Mouse (Mus musculus): Measurements from ENCODE around the gene Wnt3. TPM values are rescaled to one million over a fixed set of nuclear protein-coding genes. Genes with fewer than 3 reads are reported as not detected.

Wnt3 gene
- total and polyA plus RNA-seq, 3 experiments, result 0.04 TPM; not detected in 2

- Histone ChIP-seq H3K36me3 (replicated peaks in 1 of 2; ENCODE audit: control insufficient read depth in 1 of 2, insufficient read depth in 1 of 2, low read length in 1 of 2) (no peaks in the 10 kb centered on the region), H3K4me3 (replicated peaks in 1 of 3; ENCODE audit: low read depth in 2 of 3, low read length in 2 of 3, poor library complexity in 1 of 3) (no peak overlapping the region), H3K4me2 (ENCODE audit: insufficient read depth, low read depth, poor library complexity, severe bottlenecking) (no peak overlapping the region), H3K27me3 (replicated peaks) (peaks cover 98% of the 10 kb centered on the region), H3K27ac (ENCODE audit: insufficient read depth, low read depth) (no peak overlapping the region), H3K4me1 (ENCODE audit: control insufficient read depth in 1 of 2, insufficient read depth in 2 of 2) (peaks cover 0 to 9% of the 10 kb centered on the region in 2 experiments; a peak in 2 of 4 replicates), H3K79me2 (replicated peaks; ENCODE audit: control insufficient read depth, extremely low read depth, insufficient read depth, poor library complexity, severe bottlenecking) (no peaks in the 10 kb centered on the region), H3K9ac (ENCODE audit: insufficient read depth, low read depth) (no peak overlapping the region), H3K9me3 (replicated peaks; ENCODE audit: low read length) (no peaks in the 10 kb centered on the region)
- in situ Hi-C loops (cut with MboI; ENCODE audit: low pct_ligation_motif_present, low pct_unique_long_range_greater_than_20kb, low sequenced_read_pairs), result no loop called here
- DNase-seq (ENCODE audit: extremely low read depth), result no peak
- dilution Hi-C loops (cut with MboI; ENCODE audit: extremely low pct_ligation_motif_present, extremely low pct_unique_long_range_greater_than_20kb, low sequenced_read_pairs), result no loop called here
- TF ChIP-seq JUND (conservative IDR thresholded peaks at IDR 0.05; ENCODE audit: low read depth, low read length) (no peak), MAX (IDR thresholded peaks at IDR 0.05; ENCODE audit: low read length) (no peak)
Observed at GRCm38 (mm10) chr11:103735046-103735781, 38.7 kb upstream of the Wnt3 start.

- H3K27me3 ChIP-seq (replicated peaks), result peaks cover 97% of the 10 kb centered on the region
- peaks cover 3% of the 10 kb centered on the region for H3K9me3 ChIP-seq (replicated peaks; ENCODE audit: low read length)
- no peak within 1 kb of the TSS for H3K9ac ChIP-seq (ENCODE audit: insufficient read depth, low read depth)
- dilution Hi-C loops (cut with MboI; ENCODE audit: extremely low pct_ligation_motif_present, extremely low pct_unique_long_range_greater_than_20kb, low sequenced_read_pairs) (no loop called here), in situ Hi-C loops (cut with MboI; ENCODE audit: low pct_ligation_motif_present, low pct_unique_long_range_greater_than_20kb, low sequenced_read_pairs) (loop anchor here (5.0 to 10.0 kb wide), 2 partner anchors 37 to 105 kb away; partner anchors contain the start of gene Rprml)
- no peaks in the 10 kb centered on the region for H3K4me1 ChIP-seq (ENCODE audit: control insufficient read depth in 1 of 2, insufficient read depth in 2 of 2)
- no peak within 1 kb of the TSS for H3K27ac ChIP-seq (ENCODE audit: insufficient read depth, low read depth)
- no peak within 1 kb of the TSS for H3K4me3 ChIP-seq (replicated peaks in 1 of 3; ENCODE audit: low read depth in 2 of 3, low read length in 2 of 3, poor library complexity in 1 of 3)
- no peak for DNase-seq (ENCODE audit: extremely low read depth)
- no peaks in the 10 kb centered on the region for H3K36me3 ChIP-seq (replicated peaks in 1 of 2; ENCODE audit: control insufficient read depth in 1 of 2, insufficient read depth in 1 of 2, low read length in 1 of 2)
- H3K79me2 ChIP-seq (replicated peaks; ENCODE audit: control insufficient read depth, extremely low read depth, insufficient read depth, poor library complexity, severe bottlenecking), result no peaks in the 10 kb centered on the region
- H3K4me2 ChIP-seq (ENCODE audit: insufficient read depth, low read depth, poor library complexity, severe bottlenecking), result no peak within 1 kb of the TSS
- TF ChIP-seq MXI1 (IDR thresholded peaks at IDR 0.05; ENCODE audit: low read depth, low read length) (no peak), ELF1 (IDR thresholded peaks at IDR 0.05; ENCODE audit: low read depth, low read length) (no peak), TBP (conservative IDR thresholded peaks at IDR 0.05; ENCODE audit: low read depth, low read length) (no peak), UBTF (IDR thresholded peaks at IDR 0.05; ENCODE audit: low read depth, low read length) (no peak)
Observed at GRCm38 (mm10) chr11:103749306-103750089, 24.5 kb upstream of the Wnt3 start, which contains the start of gene Wnt9b. Gene Wnt9b (minus strand): TSS chr11:103749821.

DNA sequence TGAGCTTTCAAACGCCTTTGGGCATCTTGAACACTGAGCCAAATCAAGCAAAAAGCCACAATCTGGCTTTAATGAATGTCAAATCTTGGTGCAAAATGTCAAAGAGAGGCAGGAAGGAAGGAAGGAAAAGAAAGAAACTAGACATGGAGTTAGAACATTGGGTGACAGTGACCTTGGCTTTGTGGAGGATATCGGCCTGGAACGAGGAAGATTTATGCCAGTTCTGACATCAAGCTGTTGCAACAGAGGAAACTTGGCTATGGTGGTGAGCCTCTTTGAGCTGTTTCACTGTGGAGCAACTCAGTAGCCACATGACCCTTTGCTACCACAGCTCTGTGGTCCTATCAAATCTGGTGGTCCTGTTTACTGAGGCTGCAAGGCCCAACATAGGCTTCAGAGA lies 23.3 kb upstream of the Wnt3 start:
- peaks cover 91% of the 10 kb centered on the region for H3K27me3 ChIP-seq (replicated peaks)
- TF ChIP-seq KAT2A (IDR thresholded peaks at IDR 0.05; ENCODE audit: insufficient replicate concordance, low read length) (no peak), JUND (conservative IDR thresholded peaks at IDR 0.05; ENCODE audit: low read depth, low read length) (no peak), MYC (IDR thresholded peaks at IDR 0.05; ENCODE audit: low read depth, low read length) (no peak), PAX5 (IDR thresholded peaks at IDR 0.05; ENCODE audit: low read length) (no peak), USF2 (conservative IDR thresholded peaks at IDR 0.05; ENCODE audit: low read depth, low read length) (no peak), ZNF384 (IDR thresholded peaks at IDR 0.05; ENCODE audit: low read depth, low read length) (no peak), CHD1 (IDR thresholded peaks at IDR 0.05; ENCODE audit: low read depth, low read length) (no peak), SMC3 (IDR thresholded peaks at IDR 0.05; ENCODE audit: low read depth, low read length) (no peak), ELF1 (IDR thresholded peaks at IDR 0.05; ENCODE audit: low read depth, low read length) (no peak), GABPA (IDR thresholded peaks at IDR 0.05; ENCODE audit: insufficient replicate concordance, low read depth, low read length) (no peak), MAFK (IDR thresholded peaks at IDR 0.05; ENCODE audit: insufficient replicate concordance, low read length) (no peak), HCFC1 (IDR thresholded peaks at IDR 0.05; ENCODE audit: low read depth, low read length) (no peak), JUN (IDR thresholded peaks at IDR 0.05; ENCODE audit: insufficient read depth, low read depth, low read length) (no peak), NRF1 (IDR thresholded peaks at IDR 0.05; ENCODE audit: low read depth, low read length) (no peak), ZC3H11A (IDR thresholded peaks at IDR 0.05; ENCODE audit: low read depth, low read length) (no peak), POLR2AphosphoS2 (IDR thresholded peaks at IDR 0.05; ENCODE audit: low read depth, low read length) (no peak), ETS1 (conservative IDR thresholded peaks at IDR 0.05; ENCODE audit: low read depth, low read length) (no peak)
- H3K9me3 ChIP-seq (replicated peaks; ENCODE audit: low read length), result peaks cover 3% of the 10 kb centered on the region
- no peaks in the 10 kb centered on the region for H3K79me2 ChIP-seq (replicated peaks; ENCODE audit: control insufficient read depth, extremely low read depth, insufficient read depth, poor library complexity, severe bottlenecking)
- no peak for DNase-seq (ENCODE audit: extremely low read depth)
- in situ Hi-C loops (cut with MboI; ENCODE audit: low pct_ligation_motif_present, low pct_unique_long_range_greater_than_20kb, low sequenced_read_pairs), result loop anchor here (10.0 kb wide), 1 partner anchor 106 kb away; the partner anchor contains the start of gene Rprml
- no peak overlapping the region for H3K9ac ChIP-seq (ENCODE audit: insufficient read depth, low read depth)
- no peaks in the 10 kb centered on the region for H3K4me1 ChIP-seq (ENCODE audit: control insufficient read depth in 1 of 2, insufficient read depth in 2 of 2)
- no peak overlapping the region for H3K27ac ChIP-seq (ENCODE audit: insufficient read depth, low read depth)
- dilution Hi-C loops (cut with MboI; ENCODE audit: extremely low pct_ligation_motif_present, extremely low pct_unique_long_range_greater_than_20kb, low sequenced_read_pairs), result no loop called here
- H3K4me2 ChIP-seq (ENCODE audit: insufficient read depth, low read depth, poor library complexity, severe bottlenecking), result no peak overlapping the region
- H3K36me3 ChIP-seq (replicated peaks in 1 of 2; ENCODE audit: control insufficient read depth in 1 of 2, insufficient read depth in 1 of 2, low read length in 1 of 2), result no peaks in the 10 kb centered on the region
- no peak overlapping the region for H3K4me3 ChIP-seq (replicated peaks in 1 of 3; ENCODE audit: low read depth in 2 of 3, low read length in 2 of 3, poor library complexity in 1 of 3)
